Mouse (Mus musculus): ENCODE results near the gene Med22. TPM values are rescaled to one million over a fixed set of nuclear protein-coding genes. Genes with fewer than 3 reads are reported as not detected.

The Med22 gene
- polyA plus RNA-seq (2021; fragmentation: Nextera tagmentation), result 49.3 and 51.7 TPM in 2 replicates
- long read RNA-seq, experiment 1, transcript Med22-201 (4 exons, 973 nt), result major isoform, 151 of 219 reads
- long read RNA-seq, experiment 1, transcript Med22-202 (3 exons, 3,506 nt), result minor isoform, 52 of 219 reads
- long read RNA-seq, experiment 1, partial matches to known transcripts, result 0 of 219 reads
- long read RNA-seq, experiment 1, other reads (novel, unspliced or antisense), result 15 of 219 reads
- long read RNA-seq, experiment 2, transcript Med22-201 (4 exons, 973 nt), result major isoform, 58 of 76 reads
- long read RNA-seq, experiment 2, partial matches to known transcripts, result 7 of 76 reads
- long read RNA-seq, experiment 2, other reads (novel, unspliced or antisense), result 8 of 76 reads

GRCm38 (mm10) chr2:26910124-26910993, at the start of gene Med22, which contains the start of gene Rpl7a:
TSS of gene Med22 (minus strand) at chr2:26910677.
TSS of gene Rpl7a (plus strand) at chr2:26910764.

DNA sequence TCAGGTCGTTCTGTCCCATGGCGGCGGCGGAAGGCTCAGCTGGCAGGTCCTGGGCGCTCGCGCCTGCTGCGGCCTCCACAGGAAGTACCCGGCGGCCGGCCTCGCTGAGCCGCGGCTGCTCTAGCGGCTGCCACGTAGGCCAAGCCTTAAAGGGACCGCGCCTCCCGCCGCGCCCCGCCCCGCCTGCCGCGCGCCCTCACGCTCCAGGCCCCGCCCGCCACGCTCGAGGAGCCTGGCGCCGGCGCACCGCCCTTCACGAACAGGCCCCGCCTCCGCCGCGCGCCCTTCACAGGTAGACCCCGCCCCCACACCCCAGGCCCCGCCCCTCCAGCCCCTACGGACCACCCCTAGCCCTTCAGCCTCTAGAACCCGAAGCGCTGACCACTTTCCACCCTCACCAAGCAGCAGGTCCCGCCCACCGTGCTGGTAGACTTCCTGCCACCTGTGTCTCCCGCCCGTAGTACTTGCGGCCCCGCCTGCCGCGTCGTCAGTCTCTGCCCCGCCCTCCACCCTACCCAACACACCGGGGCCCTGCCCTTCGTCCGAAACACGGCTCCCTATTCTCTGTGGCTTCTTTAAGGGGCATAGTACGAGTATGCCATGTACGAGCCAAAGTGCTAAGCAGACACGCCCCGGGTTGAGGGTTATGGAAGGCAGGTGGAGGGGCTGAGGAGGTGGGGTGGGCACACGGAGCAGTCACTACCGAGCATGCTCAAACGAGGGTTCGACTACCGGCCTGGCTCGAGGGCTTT, 23.0 kb upstream of the Med22 start, which contains the start of the genes Surf4 and Stkld1:
Gene Surf4 (minus strand): TSS at position 625 of the 752 bp plus-strand sequence.
Gene Stkld1 (plus strand): TSS at position 744 of the 752 bp plus-strand sequence.

DNA sequence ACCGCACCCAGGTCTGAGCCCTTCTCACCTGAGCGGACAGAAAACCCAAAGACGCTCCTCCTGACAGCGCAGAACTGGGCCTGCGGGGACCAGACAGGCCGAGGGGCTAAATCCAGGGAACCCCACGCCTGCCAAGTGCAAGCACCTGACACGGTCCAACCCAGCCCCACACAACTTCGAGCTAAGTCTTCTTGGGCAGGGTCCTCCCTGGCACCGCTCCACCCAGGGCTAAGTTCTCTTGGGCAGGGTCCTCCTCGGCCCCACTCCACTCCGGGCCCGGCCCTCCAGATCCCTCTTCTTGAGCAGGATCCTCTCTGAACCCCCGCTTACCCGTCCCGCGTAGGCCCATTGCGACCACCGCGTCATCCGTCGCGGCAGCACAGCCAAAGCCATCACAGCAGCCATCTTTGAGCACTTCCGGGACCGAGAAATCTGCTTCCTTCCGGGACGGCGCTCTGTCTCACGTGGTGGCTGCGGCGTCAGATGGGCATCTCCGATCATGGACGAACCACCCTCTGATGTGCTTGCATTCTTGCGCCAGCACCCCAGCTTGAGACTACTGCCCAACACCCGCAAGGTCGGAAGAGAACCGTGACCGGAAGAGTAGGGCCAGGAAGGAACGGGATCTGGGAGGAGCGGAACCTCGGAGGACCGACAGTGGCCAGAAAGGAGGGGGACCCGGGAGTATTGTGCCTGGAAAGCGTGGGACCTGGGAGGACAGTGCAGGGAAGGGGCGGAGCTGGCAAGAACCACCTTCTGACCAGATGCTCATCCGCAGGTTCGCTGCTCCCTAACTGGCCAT, 5.7 kb upstream of the Med22 start, which contains the start of the genes Surf2 and Surf1:
Gene Surf2 (plus strand): TSS at position 441 of the 802 bp plus-strand sequence.
Gene Surf1 (minus strand): TSS at position 604 of the 802 bp plus-strand sequence.

DNA sequence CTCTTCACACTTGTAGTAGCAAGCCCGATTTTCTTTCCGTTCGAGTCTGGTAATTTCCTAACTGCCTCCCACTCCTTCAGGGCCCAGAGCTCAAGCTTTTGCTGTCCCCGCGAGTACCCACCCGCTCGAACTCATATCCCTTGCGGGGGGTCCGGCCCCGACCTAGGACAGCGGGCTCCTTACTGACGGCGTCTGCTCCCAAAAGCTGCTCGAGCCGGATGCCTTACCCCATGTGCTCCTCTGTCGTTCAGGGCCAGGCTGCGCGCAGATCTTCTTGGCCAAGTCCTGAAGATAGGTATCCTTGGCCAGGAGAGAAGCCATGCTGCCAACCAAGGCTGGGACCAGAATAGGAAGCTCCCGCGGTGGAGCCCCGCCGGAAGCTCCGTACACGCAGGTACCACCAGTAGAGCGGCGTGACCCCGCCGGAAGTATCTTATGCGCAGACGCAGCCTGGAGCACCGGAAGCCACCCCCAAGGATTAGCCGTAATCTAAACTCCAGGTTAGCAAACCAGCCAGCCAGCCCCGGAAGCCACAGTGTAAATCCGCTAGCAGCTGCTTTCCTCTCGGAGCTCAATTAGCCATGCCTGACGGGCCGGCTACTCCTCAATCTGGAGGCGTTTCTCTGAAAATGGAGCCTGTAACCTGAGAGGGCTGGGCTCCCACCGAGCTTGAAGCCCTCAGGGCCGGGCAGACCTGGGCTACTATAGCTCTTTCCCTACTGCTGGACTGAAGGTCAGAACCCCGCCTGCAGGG, 7.8 kb downstream of the Med22 start, which contains the start of gene Surf6:
Gene Surf6 (minus strand): TSS at position 413 of the 754 bp plus-strand sequence.

DNA sequence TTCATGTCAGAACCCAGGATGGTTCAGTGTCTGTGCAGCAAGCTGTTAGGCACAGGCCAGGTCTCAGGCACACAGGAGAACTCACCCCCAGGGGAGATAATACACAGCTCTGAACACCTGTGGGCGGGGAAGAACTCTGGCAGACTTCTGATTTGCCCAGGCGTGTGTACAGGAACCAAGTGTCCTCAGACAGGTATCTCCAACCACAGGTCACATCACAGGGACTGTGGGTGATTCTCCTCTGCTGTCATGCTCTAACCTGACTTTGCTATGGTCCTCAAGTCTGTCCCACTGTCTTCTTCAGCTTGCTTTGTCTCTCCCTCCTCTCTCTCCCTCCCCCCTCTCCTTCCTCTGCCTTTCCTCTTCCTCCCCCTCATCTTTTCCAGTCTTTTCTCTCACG, 45.6 kb downstream of the Med22 start, which contains the start of gene Abo:
Gene Abo (minus strand): TSS at position 101 of the 400 bp plus-strand sequence.

Other genes starting within 250 kb of the Med22 start
- gene Lcn4, start 239.4 kb downstream of the Med22 start, polyA plus RNA-seq (2021; fragmentation: Nextera tagmentation), result not detected in 2 replicates
- not detected in 2 replicates for gene Abo, start 45.7 kb downstream of the Med22 start, polyA plus RNA-seq (2021; fragmentation: Nextera tagmentation)
- 6.3 and 7.2 TPM in 2 replicates for gene Surf6, start 7.8 kb downstream of the Med22 start, polyA plus RNA-seq (2021; fragmentation: Nextera tagmentation)
- gene Rpl7a, start 87 bp upstream of the Med22 start, polyA plus RNA-seq (2021; fragmentation: Nextera tagmentation), result 264 and 364 TPM in 2 replicates
- gene Surf2, start 5.7 kb upstream of the Med22 start, polyA plus RNA-seq (2021; fragmentation: Nextera tagmentation), result 31.4 and 37.8 TPM in 2 replicates
- 146 and 154 TPM in 2 replicates for gene Surf1, start 5.9 kb upstream of the Med22 start, polyA plus RNA-seq (2021; fragmentation: Nextera tagmentation)
- gene Surf4, start 23.3 kb upstream of the Med22 start, polyA plus RNA-seq (2021; fragmentation: Nextera tagmentation), result 57.1 and 82.6 TPM in 2 replicates
- gene Stkld1, start 23.4 kb upstream of the Med22 start, polyA plus RNA-seq (2021; fragmentation: Nextera tagmentation), result 0.08 and 0.23 TPM in 2 replicates
- 33.9 and 41.7 TPM in 2 replicates for gene Rexo4, start 53.7 kb upstream of the Med22 start, polyA plus RNA-seq (2021; fragmentation: Nextera tagmentation)
- gene Adamts13, start 62.7 kb upstream of the Med22 start, polyA plus RNA-seq (2021; fragmentation: Nextera tagmentation), result 7.2 and 7.7 TPM in 2 replicates
- 50.6 and 54.3 TPM in 2 replicates for gene Cacfd1, start 99.2 kb upstream of the Med22 start, polyA plus RNA-seq (2021; fragmentation: Nextera tagmentation)
- gene Slc2a6, start 117.3 kb upstream of the Med22 start, polyA plus RNA-seq (2021; fragmentation: Nextera tagmentation), result 24.5 and 26.3 TPM in 2 replicates
- 0.20 and 0.31 TPM in 2 replicates for gene Mymk, start 161.5 kb upstream of the Med22 start, polyA plus RNA-seq (2021; fragmentation: Nextera tagmentation)
- 21.2 and 33.4 TPM in 2 replicates for gene Adamtsl2, start 168.7 kb upstream of the Med22 start, polyA plus RNA-seq (2021; fragmentation: Nextera tagmentation)
- 69.7 and 105 TPM in 2 replicates for gene Fam163b, start 231.8 kb upstream of the Med22 start, polyA plus RNA-seq (2021; fragmentation: Nextera tagmentation)